Comparison of ENCODE assay signal across 8 mouse cellular contexts in the genomic region with DNA sequence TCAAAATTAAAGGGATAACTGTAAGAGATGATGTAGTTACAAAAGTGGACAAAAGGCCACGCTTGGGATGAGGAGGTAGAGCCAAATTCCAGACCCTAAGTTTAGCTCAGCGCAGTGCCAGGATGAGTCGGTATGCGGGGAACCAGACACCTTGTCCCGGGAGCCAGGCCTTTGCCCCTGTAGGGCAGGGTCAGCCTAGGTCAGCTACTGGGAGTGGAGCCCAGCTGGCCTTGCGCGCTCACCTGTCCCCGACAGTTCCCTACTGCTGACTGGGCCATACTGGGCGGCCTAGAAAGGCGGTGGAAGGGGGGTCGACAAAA. TPM values are rescaled to one million over a fixed set of nuclear protein-coding genes. Genes with fewer than 3 reads are reported as not detected.
DNase-seq lines count a peak whose midpoint lies in the region; ATAC-seq and TF ChIP-seq lines count a peak whose summit lies in the region.

No protein-coding gene starts in this region.

- peak overlapping the region; percentile 66 to 89 (median 74) for H3K4me3 ChIP-seq in CH12.LX (replicated peaks in 1 of 3; ENCODE audit: low read depth in 2 of 3, low read length in 2 of 3, poor library complexity in 1 of 3)
- H3K4me3 ChIP-seq in bone marrow, adult 2 months (replicated peaks; ENCODE audit: control insufficient read depth, low read depth, low read length), result peak overlapping the region; percentile 78
- H3K4me3 ChIP-seq in heart, postnatal 0 days (ENCODE audit: low read depth, low read length), result peak overlapping the region; percentile 61
- peak overlapping the region; percentile 73 for H3K4me3 ChIP-seq in liver, embryonic 12.5 days

- no peak for TF ChIP-seq EP300 in CH12.LX (IDR thresholded peaks at IDR 0.05; ENCODE audit: low read length)
- no peak for TF ChIP-seq EP300 in heart, postnatal 0 days (IDR thresholded peaks at IDR 0.05; ENCODE audit: low read depth)

- peak overlapping the region; percentile 95 for H3K27ac ChIP-seq in CH12.LX (ENCODE audit: insufficient read depth, low read depth)
- peak overlapping the region; percentile 57; the same call in 1 of the 2 replicates for H3K27ac ChIP-seq in bone marrow, adult 2 months (ENCODE audit: control insufficient read depth, insufficient read depth, low read depth, low read length, poor library complexity)
- H3K27ac ChIP-seq in heart, postnatal 0 days (ENCODE audit: low read depth), result peak overlapping the region; percentile 59; the same call in 1 of the 2 replicates
- no peak overlapping the region for H3K27ac ChIP-seq in liver, embryonic 12.5 days

- H3K27me3 ChIP-seq in CH12.LX (replicated peaks), result peaks cover 8% of the 10 kb centered on the region
- no peaks in the 10 kb centered on the region for H3K27me3 ChIP-seq in heart, postnatal 0 days (ENCODE audit: control insufficient read depth, insufficient read depth, low read length)
- peaks cover 33% of the 10 kb centered on the region for H3K27me3 ChIP-seq in liver, embryonic 12.5 days (replicated peaks)

- no peak for DNase-seq in CH12.LX (ENCODE audit: extremely low read depth)
- no peak for DNase-seq in heart, postnatal 0 days (ENCODE audit: low spot score)
- no peak for DNase-seq in c-Kit-positive CD71-positive TER-119-positive erythroid progenitor cells, embryonic 14.5 days (ENCODE audit: low spot score)
- no peak for DNase-seq in left cerebral cortex, adult 9 months (ENCODE audit: low spot score in 2 of 2)
- no peak for DNase-seq in adrenal gland, postnatal 36 days

- in situ Hi-C loops in CH12.LX (cut with MboI; ENCODE audit: low pct_ligation_motif_present, low pct_unique_long_range_greater_than_20kb, low sequenced_read_pairs), result no loop called here

- H3K4me2 ChIP-seq in CH12.LX (ENCODE audit: insufficient read depth, low read depth, poor library complexity, severe bottlenecking), result peak overlapping the region; percentile 50
- peak overlapping the region; percentile 81 for H3K4me2 ChIP-seq in heart, postnatal 0 days (ENCODE audit: low read depth, low read length)
- H3K4me2 ChIP-seq in liver, embryonic 12.5 days, result peak overlapping the region; percentile 98

- peak overlapping the region; percentile 78 for H3K9ac ChIP-seq in CH12.LX (ENCODE audit: insufficient read depth, low read depth)
- H3K9ac ChIP-seq in heart, postnatal 0 days (replicated peaks; ENCODE audit: low read depth, low read length), result peak overlapping the region; percentile 66
- peak overlapping the region; percentile 74; the same call in 1 of the 2 replicates for H3K9ac ChIP-seq in liver, embryonic 12.5 days

- H3K79me2 ChIP-seq in CH12.LX (replicated peaks; ENCODE audit: control insufficient read depth, extremely low read depth, insufficient read depth, poor library complexity, severe bottlenecking), result no peaks in the 10 kb centered on the region

- 57% methylated on average over 11 of the region's 11 CpGs for WGBS in bone marrow, adult 2 months
- WGBS in heart, postnatal 0 days, result 20% methylated on average over 11 of the region's 11 CpGs
- WGBS in liver, embryonic 12.5 days (ENCODE audit: insufficient replicate concordance), result 20% methylated on average over 11 of the region's 11 CpGs

- dilution Hi-C loops in CH12.LX (cut with MboI; ENCODE audit: extremely low pct_ligation_motif_present, extremely low pct_unique_long_range_greater_than_20kb, low sequenced_read_pairs), result no loop called here

- H3K9me3 ChIP-seq in CH12.LX (replicated peaks; ENCODE audit: low read length), result no peaks in the 10 kb centered on the region
- no peaks in the 10 kb centered on the region for H3K9me3 ChIP-seq in heart, postnatal 0 days (replicated peaks; ENCODE audit: control insufficient read depth, low read length)
- H3K9me3 ChIP-seq in liver, embryonic 12.5 days (replicated peaks), result no peaks in the 10 kb centered on the region

- peaks cover 3% of the 10 kb centered on the region in 2 experiments for H3K36me3 ChIP-seq in CH12.LX (replicated peaks in 1 of 2; ENCODE audit: control insufficient read depth in 1 of 2, insufficient read depth in 1 of 2, low read length in 1 of 2)
- no peaks in the 10 kb centered on the region for H3K36me3 ChIP-seq in heart, postnatal 0 days (replicated peaks; ENCODE audit: control insufficient read depth, insufficient read depth, low read length)
- H3K36me3 ChIP-seq in liver, embryonic 12.5 days, result no peaks in the 10 kb centered on the region

- TF ChIP-seq POLR2A in CH12.LX (IDR thresholded peaks at IDR 0.05; ENCODE audit: low read depth, low read length), result no peak
- TF ChIP-seq POLR2A in bone marrow, adult 2 months (IDR thresholded peaks at IDR 0.05; ENCODE audit: borderline replicate concordance, control insufficient read depth, low read depth, low read length), result no peak

- H3K4me1 ChIP-seq in CH12.LX (ENCODE audit: control insufficient read depth in 1 of 2, insufficient read depth in 2 of 2), result peaks cover 24 to 68% of the 10 kb centered on the region in 2 experiments
- H3K4me1 ChIP-seq in bone marrow, adult 2 months (ENCODE audit: control insufficient read depth, insufficient read depth, low read length), result no peaks in the 10 kb centered on the region; the same call in 1 of the 2 replicates
- H3K4me1 ChIP-seq in heart, postnatal 0 days (ENCODE audit: control insufficient read depth, insufficient read depth), result peaks cover 12% of the 10 kb centered on the region
- H3K4me1 ChIP-seq in liver, embryonic 12.5 days, result peaks cover 38% of the 10 kb centered on the region

- no peak; the same call in 1 of the 2 replicates for ATAC-seq in heart, postnatal 0 days (ENCODE audit: insufficient read depth, low read depth)
- no peak for ATAC-seq in liver, embryonic 12.5 days
- ATAC-seq in erythroid progenitor cell, adult 5-6 weeks (replicated peaks; ENCODE audit: low FRiP score, poor library complexity, severe bottlenecking), result no peak

- TF ChIP-seq CTCF in CH12.LX (conservative IDR thresholded peaks at IDR 0.05 in 1 of 2, IDR thresholded peaks at IDR 0.05 in 1 of 2; ENCODE audit: low read depth in 2 of 2, low read length in 2 of 2), result no peak
- TF ChIP-seq CTCF in bone marrow, adult 2 months (IDR thresholded peaks at IDR 0.05; ENCODE audit: control insufficient read depth, insufficient read depth, low read length), result no peak
- no peak for TF ChIP-seq CTCF in heart, postnatal 0 days (IDR thresholded peaks at IDR 0.05; ENCODE audit: low read depth)

- TF ChIP-seq RAD21 in CH12.LX (IDR thresholded peaks at IDR 0.05; ENCODE audit: low read depth, low read length), result no peak

RNA-seq across cellular contexts. Expression of a gene that starts 10.5 kb away (rescaled TPM):
- total RNA-seq in CH12.LX (2012; rRNA removed), result 6.8 and 7.1 TPM in 2 replicates
- 51.6 and 61.0 TPM in 2 replicates for total RNA-seq in CH12.LX (2014; rRNA removed)
- 5.6 and 17.1 TPM in 2 replicates for polyA plus RNA-seq in CH12.LX (2012; ENCODE audit: insufficient read length, low read depth)
- polyA plus RNA-seq in bone marrow, adult 2 months (2011; ENCODE audit: insufficient read depth, insufficient read length, low replicate concordance, missing spikeins), result 43.1 and 76.8 TPM in 2 replicates
- 1.8 and 27.8 TPM in 2 replicates for total RNA-seq in heart, postnatal 0 days (2014; rRNA removed; ENCODE audit: low replicate concordance)
- polyA plus RNA-seq in heart, postnatal 0 days (2015; fragmentation: Nextera tagmentation; extraction: Ambion mirVana), result 1.8 and 2.7 TPM in 2 replicates
- 4.1 and 5.0 TPM in 2 replicates for polyA plus RNA-seq in liver, embryonic 12.5 days (2016; fragmentation: Nextera tagmentation; extraction: Ambion mirVana)
- total RNA-seq in erythroid progenitor cell, adult 5-6 weeks (2015; ENCODE audit: low replicate concordance), result 2.9 TPM in 1 of 2 replicates, not detected in the other
- 9.6 TPM in 1 of 2 replicates, not detected in the other for total RNA-seq in erythroid progenitor cell, adult 5-6 weeks (2017; ENCODE audit: low replicate concordance)
- total RNA-seq in adrenal gland, postnatal 36 days (2021), result 1 to 10 TPM; 1.4 to 3.2 TPM

RNA-seq across cellular contexts. Expression of a gene that starts 11.0 kb away (rescaled TPM):
- total RNA-seq in CH12.LX (2012; rRNA removed) (20.8 and 34.6 TPM in 2 replicates), CH12.LX (2014; rRNA removed) (9.2 and 9.5 TPM in 2 replicates)
- polyA plus RNA-seq in CH12.LX (2012; ENCODE audit: insufficient read length, low read depth), result 11.6 and 15.1 TPM in 2 replicates
- polyA plus RNA-seq in bone marrow, adult 2 months (2011; ENCODE audit: insufficient read depth, insufficient read length, low replicate concordance, missing spikeins), result 8.4 and 14.4 TPM in 2 replicates
- 1.1 and 5.3 TPM in 2 replicates for total RNA-seq in heart, postnatal 0 days (2014; rRNA removed; ENCODE audit: low replicate concordance)
- polyA plus RNA-seq in heart, postnatal 0 days (2015; fragmentation: Nextera tagmentation; extraction: Ambion mirVana), result 1.3 and 1.9 TPM in 2 replicates
- polyA plus RNA-seq in liver, embryonic 12.5 days (2016; fragmentation: Nextera tagmentation; extraction: Ambion mirVana), result not detected in 2 replicates
- total RNA-seq in erythroid progenitor cell, adult 5-6 weeks (2015; ENCODE audit: low replicate concordance), result 0.42 TPM in 1 of 2 replicates, not detected in the other
- 1.0 TPM in 1 of 2 replicates, not detected in the other for total RNA-seq in erythroid progenitor cell, adult 5-6 weeks (2017; ENCODE audit: low replicate concordance)
- 1 to 10 TPM; 6.4 to 8.6 TPM for total RNA-seq in adrenal gland, postnatal 36 days (2021)

RNA-seq across cellular contexts. Expression of a gene that starts 19.8 kb away (rescaled TPM):
- total RNA-seq in CH12.LX (2012; rRNA removed), result 30.2 and 36.0 TPM in 2 replicates
- total RNA-seq in CH12.LX (2014; rRNA removed), result 18.8 and 20.9 TPM in 2 replicates
- 51.6 and 63.7 TPM in 2 replicates for polyA plus RNA-seq in CH12.LX (2012; ENCODE audit: insufficient read length, low read depth)
- 39.7 and 51.0 TPM in 2 replicates for polyA plus RNA-seq in bone marrow, adult 2 months (2011; ENCODE audit: insufficient read depth, insufficient read length, low replicate concordance, missing spikeins)
- 22.7 and 39.6 TPM in 2 replicates for total RNA-seq in heart, postnatal 0 days (2014; rRNA removed; ENCODE audit: low replicate concordance)
- 2.7 and 2.9 TPM in 2 replicates for polyA plus RNA-seq in heart, postnatal 0 days (2015; fragmentation: Nextera tagmentation; extraction: Ambion mirVana)
- polyA plus RNA-seq in liver, embryonic 12.5 days (2016; fragmentation: Nextera tagmentation; extraction: Ambion mirVana), result 2.1 and 2.3 TPM in 2 replicates
- total RNA-seq in erythroid progenitor cell, adult 5-6 weeks (2015; ENCODE audit: low replicate concordance), result 8.8 and 10.1 TPM in 2 replicates
- 17.5 and 41.5 TPM in 2 replicates for total RNA-seq in erythroid progenitor cell, adult 5-6 weeks (2017; ENCODE audit: low replicate concordance)
- 10 to 100 TPM; 32.9 to 45.2 TPM for total RNA-seq in adrenal gland, postnatal 36 days (2021)

RNA-seq across cellular contexts. Expression of a gene that starts 34.5 kb away (rescaled TPM):
- 25.7 and 35.0 TPM in 2 replicates for total RNA-seq in CH12.LX (2012; rRNA removed)
- 58.1 and 63.8 TPM in 2 replicates for total RNA-seq in CH12.LX (2014; rRNA removed)
- polyA plus RNA-seq in CH12.LX (2012; ENCODE audit: insufficient read length, low read depth), result 49.0 and 52.2 TPM in 2 replicates
- polyA plus RNA-seq in bone marrow, adult 2 months (2011; ENCODE audit: insufficient read depth, insufficient read length, low replicate concordance, missing spikeins), result 15.8 and 21.3 TPM in 2 replicates
- 23.0 and 34.7 TPM in 2 replicates for total RNA-seq in heart, postnatal 0 days (2014; rRNA removed; ENCODE audit: low replicate concordance)
- polyA plus RNA-seq in heart, postnatal 0 days (2015; fragmentation: Nextera tagmentation; extraction: Ambion mirVana), result 13.8 and 15.0 TPM in 2 replicates
- polyA plus RNA-seq in liver, embryonic 12.5 days (2016; fragmentation: Nextera tagmentation; extraction: Ambion mirVana), result 16.3 and 16.5 TPM in 2 replicates
- total RNA-seq in erythroid progenitor cell, adult 5-6 weeks (2015; ENCODE audit: low replicate concordance), result 50.3 and 55.5 TPM in 2 replicates
- 51.0 and 53.7 TPM in 2 replicates for total RNA-seq in erythroid progenitor cell, adult 5-6 weeks (2017; ENCODE audit: low replicate concordance)
- 10 to 100 TPM; 23.9 to 24.5 TPM for total RNA-seq in adrenal gland, postnatal 36 days (2021)

RNA-seq across cellular contexts. Expression of a gene that starts 36.8 kb away (rescaled TPM):
- 5,582 and 6,330 TPM in 2 replicates for total RNA-seq in CH12.LX (2012; rRNA removed)
- 4,885 and 5,265 TPM in 2 replicates for total RNA-seq in CH12.LX (2014; rRNA removed)
- 3,744 and 4,313 TPM in 2 replicates for polyA plus RNA-seq in CH12.LX (2012; ENCODE audit: insufficient read length, low read depth)
- 1,856 and 2,313 TPM in 2 replicates for polyA plus RNA-seq in bone marrow, adult 2 months (2011; ENCODE audit: insufficient read depth, insufficient read length, low replicate concordance, missing spikeins)
- total RNA-seq in heart, postnatal 0 days (2014; rRNA removed; ENCODE audit: low replicate concordance), result 1,323 and 1,324 TPM in 2 replicates
- 292 and 307 TPM in 2 replicates for polyA plus RNA-seq in heart, postnatal 0 days (2015; fragmentation: Nextera tagmentation; extraction: Ambion mirVana)
- polyA plus RNA-seq in liver, embryonic 12.5 days (2016; fragmentation: Nextera tagmentation; extraction: Ambion mirVana), result 735 and 768 TPM in 2 replicates
- 648 and 827 TPM in 2 replicates for total RNA-seq in erythroid progenitor cell, adult 5-6 weeks (2015; ENCODE audit: low replicate concordance)
- 220 and 369 TPM in 2 replicates for total RNA-seq in erythroid progenitor cell, adult 5-6 weeks (2017; ENCODE audit: low replicate concordance)
- 100 to 1,000 TPM; 711 to 729 TPM for total RNA-seq in adrenal gland, postnatal 36 days (2021)
